Mouse (Mus musculus) left cerebral cortex, adult 18-20 months (tissue): Measurements from ENCODE around the gene D630045J12Rik. TPM values are rescaled to one million over a fixed set of nuclear protein-coding genes. Genes with fewer than 3 reads are reported as not detected.

ENCODE experiments used
- DNase-seq, 2 experiments: peaks; one replicate each; pipeline ENCODE4 v3.0.0; 2021 to 2022; ENCODE audit warnings: low spot score in 2 of 2, mixed read lengths in 1 of 2
- long read RNA-seq, 2 experiments: library from polyadenylated mRNA; stranded (forward); transcript quantifications; one replicate each; pipeline ENCODE4 v2.0.0; 2021
- total RNA-seq, 2 experiments: library from RNA; stranded (reverse); gene quantifications; 2 replicates each; pipeline ENCODE4 v1.2.3; 2021

Gene D630045J12Rik
- total RNA-seq, result 10 to 100 TPM; 38.0 to 38.3 TPM
- long read RNA-seq, experiment 1, partial matches to known transcripts, result 1 of 13 reads
- long read RNA-seq, experiment 1, other reads (novel, unspliced or antisense), result 12 of 13 reads
- long read RNA-seq, experiment 2, partial matches to known transcripts, result 1 of 5 reads
- long read RNA-seq, experiment 2, other reads (novel, unspliced or antisense), result 4 of 5 reads

DNA sequence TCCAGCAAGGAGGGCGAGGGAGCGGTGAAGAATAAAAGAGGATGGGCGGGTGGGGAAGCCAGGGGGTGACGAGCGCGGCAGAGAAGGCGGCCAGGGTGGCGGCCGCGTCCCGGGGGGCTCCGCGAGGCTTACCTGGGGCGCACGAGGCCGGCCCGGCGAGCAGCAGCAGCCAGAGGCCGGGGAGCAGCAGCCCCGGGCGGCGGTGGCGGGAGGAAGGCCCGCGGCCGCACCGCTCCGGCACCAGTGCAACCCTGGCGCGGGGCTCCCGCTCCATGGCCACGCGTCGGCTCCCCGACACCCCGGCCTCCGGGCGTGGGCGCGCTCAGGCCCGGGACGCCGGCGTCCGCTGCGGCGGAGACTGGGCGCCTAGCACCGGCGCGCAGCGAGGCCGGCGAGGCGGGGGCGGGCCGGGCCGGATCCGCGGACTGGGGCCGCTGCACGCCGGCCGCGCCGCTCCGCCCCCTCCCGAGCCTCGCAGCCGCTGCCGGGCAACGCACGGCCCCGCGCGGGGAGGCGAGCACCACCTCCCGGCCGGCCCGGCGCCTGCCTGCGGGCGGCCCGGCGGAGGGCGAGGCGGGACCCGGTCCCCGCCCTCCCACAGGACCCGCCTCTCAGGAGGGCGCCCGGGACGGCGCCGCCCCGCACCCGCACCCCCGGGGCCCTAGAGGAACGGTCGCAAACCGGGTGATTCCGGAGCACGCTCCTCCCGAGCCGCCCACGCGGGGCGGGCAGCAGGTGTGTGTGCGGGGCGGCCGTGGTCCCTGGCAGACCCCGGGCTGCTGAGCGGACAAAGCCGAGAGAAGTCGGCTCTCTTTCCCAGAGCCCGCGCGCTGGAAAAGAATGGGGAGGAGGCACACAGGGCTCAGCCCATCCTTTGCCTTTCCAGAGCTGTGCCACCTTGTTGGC is at the start of gene D630045J12Rik:
TSS of gene D630045J12Rik (minus strand) at position 274 of the 906 bp plus-strand sequence.
- peak; percentile 41 to 67 for DNase-seq

DNA sequence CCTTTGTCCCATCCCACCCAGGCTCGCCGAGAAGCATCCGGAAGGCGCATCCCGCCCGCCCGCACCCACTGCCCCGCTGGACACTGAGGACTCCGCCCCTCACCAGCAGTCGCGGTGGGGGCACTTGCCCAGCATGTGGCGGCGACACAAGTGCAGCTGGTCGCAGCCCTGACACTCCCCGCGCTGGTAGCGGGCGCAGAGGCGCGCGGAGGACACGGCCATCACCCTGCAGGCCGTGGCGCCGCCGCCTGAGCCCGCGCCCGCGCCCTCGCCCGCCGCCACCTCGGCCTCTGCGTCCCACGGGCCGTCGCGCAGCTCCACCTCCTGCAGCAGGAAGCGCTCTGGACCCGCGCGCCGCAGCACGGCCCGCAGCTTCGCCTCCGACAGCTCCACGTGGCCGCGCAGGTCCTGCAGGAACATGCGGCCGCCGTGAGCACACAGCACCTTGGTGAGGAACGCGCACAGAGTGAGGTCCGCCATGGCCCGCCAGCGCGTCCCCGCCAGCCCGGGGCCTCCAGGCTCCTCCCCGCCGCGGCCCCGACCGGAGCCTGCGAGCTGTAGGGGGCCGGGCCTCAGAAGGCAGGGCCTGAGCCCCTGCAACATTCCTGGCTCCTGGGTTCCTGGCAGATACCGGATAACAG is 45.1 kb upstream of the D630045J12Rik start, which contains the start of gene Zc3hav1l:
TSS of gene Zc3hav1l (minus strand) at position 499 of the 641 bp plus-strand sequence.
- DNase-seq, result peak; percentile 48 to 65

DNA sequence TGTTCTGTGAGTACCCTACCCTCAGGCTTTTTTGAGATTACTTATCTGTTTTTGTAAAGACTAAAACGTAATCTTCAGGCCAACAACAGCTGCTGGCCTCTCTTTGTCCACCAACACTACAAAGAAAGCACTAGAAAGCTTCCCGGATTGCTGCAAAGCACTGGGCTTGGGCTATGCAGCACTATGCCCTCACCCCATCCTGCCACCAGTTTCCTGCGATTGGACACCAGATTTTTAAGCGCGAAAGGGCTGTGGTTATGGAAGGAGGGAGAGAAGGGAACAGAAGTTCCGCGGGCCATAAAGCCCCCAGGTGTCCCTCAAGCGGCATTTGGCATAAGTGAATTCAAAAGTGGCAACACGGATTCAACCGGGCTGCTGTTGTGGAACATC is 44.4 kb upstream of the D630045J12Rik start:
- DNase-seq, result no peak

DNA sequence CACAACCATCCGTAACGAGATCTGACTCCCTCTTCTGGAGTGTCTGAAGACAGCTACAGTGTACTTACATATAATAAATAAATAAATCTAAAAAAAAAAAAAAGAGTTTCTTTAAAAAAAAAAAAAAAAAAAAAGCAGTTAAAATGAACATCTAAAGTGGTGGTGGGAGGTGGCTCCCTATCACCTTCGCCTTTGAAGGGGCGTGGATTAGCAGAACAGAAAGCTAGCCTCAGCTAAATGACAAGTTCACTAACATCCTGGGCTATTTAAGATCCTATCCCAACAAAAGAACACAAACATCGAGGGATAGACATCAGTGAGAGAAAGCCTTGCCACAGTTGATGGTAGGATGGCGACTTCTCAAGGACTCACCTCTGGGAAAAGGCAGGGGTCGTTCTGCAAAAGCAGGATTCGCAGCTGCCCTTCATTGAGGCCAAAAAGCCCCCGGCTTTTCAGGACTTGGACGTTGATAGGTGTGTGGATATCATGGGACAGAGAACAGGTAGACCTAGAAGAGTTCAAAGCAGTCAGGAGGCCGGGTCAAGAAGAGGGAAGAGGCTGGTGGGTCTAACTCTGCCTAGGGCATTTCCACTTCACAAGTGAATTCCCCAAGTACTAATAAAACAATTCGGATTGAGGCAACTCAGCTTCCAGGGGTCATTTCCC is 43.9 kb upstream of the D630045J12Rik start:
- no peak for DNase-seq

DNA sequence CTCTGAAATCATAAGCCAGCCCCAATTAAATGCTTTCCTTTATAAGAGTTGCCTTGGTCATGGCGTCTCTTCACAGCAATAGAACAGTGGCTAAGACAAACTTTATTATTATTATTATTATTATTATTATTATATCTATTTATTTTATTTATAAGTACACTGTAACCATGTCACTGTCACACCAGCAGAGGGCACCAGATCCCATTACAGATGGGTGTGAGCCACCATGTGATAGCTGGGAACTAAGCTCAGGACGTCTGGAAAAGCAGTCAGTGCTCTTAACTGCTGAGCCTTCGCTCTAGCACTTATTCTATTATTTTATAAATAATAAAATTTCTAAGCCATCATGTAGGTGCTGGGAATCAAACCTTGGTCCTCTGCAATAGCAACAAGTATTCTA is 39.9 kb upstream of the D630045J12Rik start:
- DNase-seq, result no peak

DNA sequence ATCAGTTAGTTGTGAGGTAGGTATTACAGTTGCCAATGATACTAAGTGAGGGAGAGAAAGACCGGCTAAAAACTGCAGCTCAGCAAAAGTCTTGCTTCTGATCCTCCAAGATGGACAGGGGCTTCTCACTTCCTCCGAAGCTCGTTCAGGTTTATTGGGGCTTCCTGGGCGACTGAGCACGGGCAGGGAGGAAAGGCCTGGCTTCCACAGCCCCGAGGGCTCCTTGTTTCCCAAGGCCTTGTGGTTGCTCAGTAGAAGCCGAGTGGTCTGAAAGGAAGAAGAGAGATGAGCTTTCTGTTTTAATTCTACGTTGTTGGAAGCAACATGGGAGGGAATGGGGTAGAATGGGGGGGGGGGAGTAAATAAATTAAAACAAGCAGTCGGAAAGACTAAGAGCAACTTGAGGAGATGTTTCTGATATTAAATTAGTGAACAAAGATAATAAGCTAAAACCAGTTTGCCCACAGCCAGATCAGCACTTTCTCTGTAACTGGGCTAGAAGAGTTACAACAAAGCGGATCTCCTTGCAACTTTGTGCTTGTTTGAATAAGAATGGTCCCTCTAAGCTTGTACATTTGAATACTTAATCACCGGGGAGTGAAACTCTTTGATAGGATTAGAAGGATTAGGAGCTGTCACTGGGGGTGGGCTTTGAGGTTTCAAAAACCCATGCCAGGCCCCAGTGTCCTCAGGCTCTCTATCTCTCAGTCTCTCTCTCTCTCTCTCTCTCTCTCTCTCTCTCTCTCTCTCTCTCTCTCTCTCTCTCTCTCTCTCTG is 39.2 kb upstream of the D630045J12Rik start:
- no peak for DNase-seq

DNA sequence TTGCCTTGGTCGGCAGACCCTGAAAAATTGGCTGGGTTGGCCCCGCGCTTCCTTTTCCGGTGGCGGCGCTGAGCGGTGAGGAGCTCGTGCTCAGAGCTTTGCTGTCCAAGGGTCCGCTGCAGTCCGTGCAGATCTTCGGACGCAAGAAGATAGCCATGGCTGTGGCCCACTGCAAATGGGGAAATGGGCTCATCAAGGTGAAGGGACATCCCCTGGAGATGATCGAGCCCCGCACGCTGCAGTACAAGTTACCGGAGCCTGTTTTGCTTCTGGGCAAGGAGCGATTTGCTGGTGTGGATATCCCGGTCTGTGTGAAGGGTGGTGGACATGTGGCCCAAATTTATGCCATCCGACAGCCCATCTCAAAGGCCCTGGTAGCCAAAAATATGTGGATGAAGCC is 30.6 kb upstream of the D630045J12Rik start:
- no peak for DNase-seq

DNA sequence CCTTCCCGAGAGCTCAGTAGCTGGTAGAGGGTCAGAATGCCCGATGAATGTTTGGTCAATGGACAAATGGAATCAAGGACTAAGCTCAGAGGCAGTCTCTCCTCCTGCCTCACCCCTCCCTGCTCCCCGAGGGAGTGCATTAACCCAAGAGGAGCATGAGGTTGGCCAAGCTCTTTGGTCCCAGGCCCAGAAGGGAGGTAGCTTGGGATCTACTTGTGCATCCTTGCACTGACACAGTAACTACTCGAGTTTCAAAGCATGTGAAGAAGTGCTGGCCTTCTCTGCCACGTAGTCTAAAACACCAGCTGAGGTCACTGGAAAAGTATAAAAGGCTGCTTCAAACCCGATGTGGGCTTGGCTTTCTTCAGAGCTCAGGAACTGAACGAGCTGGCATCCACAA is 10.7 kb upstream of the D630045J12Rik start:
- DNase-seq, result no peak

DNA sequence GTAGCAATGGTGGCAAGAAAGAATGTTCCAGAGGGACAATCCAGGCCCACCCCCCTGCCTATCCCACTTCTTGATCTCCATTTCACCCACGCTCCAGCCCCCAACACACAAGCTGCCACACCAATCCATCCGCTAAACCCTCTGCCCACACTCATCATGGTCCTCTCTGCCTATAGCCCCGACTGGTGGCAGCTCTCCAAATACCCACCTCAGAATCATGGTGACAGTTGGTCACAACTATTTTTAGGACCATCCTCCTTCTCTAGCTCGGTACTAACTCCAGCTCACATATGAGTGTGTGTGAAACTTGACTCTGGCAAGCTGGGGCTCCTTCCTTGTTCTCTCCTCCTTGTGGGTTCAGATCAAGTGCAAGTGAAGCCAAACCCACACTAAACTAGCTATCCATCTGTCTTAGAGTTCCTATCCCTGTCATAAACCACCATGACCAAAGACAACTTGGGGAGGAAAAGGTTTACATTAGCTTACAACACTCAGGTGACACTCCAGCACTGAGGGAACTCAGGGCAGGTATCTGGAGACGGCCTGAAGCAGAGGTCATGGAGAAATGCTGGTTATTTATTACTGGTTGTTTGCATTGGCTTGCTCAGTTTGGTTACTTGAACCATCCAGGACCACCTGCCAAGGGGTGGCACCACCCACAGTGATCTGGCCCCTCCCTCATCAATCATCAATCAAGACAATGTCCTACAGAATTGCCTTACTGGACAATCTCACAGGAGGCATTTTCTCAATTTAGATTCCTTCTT is 9.8 kb upstream of the D630045J12Rik start:
- DNase-seq, result peak; percentile 81 to 84

DNA sequence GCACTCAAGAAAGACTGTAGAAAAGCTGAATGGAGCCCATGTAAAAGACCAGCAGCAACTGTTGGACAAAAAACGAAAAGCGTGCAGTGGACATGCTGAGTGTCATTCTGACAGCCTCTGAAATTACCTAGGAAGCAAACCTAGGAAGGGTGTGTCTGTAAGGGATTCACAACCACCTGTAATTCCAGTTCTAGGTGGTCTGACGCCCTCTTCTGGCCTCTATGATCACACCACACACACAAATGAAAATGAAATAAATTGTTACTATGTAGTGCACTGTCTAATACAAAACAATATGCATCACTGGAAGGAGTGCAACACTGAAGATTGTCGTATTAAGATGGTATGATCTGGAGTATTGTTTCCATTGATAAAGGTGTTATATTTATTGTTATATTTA is 8.1 kb upstream of the D630045J12Rik start:
- no peak for DNase-seq

DNA sequence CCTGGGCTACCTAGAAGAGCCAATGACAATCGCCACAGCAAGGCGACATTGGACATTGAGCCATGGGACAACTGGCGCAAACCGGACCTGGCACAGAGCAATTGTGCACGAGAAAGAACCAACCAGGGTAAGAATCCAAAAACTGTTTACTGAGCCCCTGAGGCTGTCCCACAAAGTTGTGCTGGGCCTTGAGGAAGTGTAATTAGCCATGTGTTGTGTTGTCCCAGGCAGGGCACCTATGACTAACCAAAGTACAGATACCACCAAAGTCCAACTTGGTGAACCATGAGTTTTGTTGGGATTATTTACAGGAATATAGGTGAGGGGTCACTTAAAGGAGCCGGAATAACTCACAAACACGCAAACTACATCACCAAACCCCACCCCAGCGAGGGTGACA is 3.7 kb upstream of the D630045J12Rik start:
- no peak for DNase-seq

DNA sequence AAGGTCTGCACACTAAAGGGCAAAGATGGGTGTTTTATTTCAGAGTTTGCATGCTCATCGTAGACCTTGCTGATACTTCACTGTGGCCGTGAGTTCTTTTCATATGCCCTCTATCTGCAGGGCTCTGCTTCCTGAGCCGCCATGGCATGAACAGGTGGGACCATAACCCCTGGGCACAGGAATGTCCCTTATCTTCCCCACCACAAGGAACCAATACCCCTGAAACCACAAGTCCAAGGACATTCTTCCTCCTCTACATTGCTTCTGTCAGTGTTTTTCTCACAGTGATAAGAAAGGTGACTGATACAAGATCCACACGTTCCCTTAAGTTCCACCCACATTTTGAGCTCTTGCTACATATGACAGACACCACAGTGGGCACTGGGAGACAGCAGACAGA is 3.0 kb upstream of the D630045J12Rik start:
- no peak for DNase-seq

DNA sequence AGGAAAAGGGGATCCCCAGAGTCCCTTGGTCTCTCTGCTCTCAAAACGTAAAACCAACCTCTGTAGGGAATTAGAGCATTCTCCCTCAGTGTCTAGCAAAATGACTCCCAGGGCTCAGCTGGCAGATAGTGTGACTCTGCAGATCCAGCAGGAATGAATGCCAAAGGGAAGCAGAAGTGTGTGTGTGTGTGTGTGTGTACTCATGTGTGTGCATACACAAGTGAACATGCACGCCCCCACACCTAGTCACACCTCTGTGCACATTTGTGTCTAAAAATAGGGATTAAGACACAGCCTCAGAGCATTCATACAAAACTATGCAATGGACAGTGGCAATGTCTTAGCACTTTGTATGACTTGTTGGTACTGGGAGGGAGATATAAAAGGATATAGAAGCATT is 2.0 kb upstream of the D630045J12Rik start:
- no peak for DNase-seq

DNA sequence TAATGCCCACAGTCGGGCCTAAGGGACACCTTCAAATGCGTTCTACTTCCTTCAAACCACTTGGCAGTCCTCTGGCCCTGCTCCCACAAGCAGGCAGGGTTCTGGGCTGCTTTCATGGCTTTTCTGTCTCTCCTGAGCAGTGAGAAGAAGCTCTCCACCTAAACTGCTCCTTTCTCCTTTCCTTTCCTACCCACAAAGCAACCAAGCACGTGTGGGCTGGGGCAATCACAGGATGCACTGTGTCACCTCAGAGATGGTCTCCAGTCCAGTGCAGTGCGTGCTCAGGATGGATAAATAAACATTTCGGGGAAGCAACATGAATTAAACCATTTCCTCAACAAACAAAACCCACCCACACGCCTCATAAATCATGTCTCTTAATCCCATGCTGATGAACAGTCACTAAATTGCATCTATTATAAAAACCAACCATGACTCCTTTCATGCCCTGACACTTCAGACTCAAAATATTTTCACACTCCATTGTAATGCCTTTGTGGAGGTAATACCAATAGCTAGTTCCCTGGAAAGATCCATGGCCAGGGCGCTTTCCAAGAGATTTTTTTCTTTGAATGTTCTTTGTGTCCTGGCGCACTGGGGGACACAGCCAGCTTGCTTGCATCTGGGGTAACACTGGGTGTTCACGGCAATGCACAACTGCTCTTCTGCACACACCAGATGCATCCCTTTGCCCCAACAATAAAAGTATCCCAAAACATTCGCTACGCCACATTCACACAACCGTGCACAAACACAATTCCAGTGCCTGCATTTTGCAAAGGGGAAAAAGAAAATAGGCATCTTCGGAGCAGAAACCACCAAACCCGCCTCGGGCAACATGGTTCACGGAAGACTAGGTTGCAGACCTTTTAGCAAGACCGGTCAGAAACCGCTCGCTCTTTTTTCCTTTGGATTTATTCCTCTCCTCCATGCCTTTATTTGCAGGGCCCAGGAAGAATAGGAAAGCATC is 758 bp downstream of the D630045J12Rik start:
- DNase-seq, result no peak

DNA sequence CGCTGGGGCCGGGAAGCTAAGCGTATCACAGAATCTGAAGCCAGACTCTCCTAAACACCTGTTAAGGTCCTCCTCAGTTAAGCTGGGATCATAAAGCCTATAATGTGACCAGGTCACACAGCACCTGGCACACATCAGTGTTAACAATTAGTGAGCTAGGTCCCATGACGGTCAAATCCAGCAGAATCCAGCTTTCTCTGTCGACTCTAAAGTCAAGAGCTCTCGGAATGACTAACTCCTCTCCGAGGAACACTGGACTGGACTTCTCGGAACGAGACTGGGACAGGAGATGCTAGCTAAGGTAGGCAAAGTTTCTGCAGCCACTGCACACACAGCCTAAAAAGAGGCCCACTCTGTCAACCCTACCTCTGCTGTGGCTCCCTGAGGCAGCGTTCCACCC is 1.7 kb downstream of the D630045J12Rik start:
- DNase-seq, result no peak

DNA sequence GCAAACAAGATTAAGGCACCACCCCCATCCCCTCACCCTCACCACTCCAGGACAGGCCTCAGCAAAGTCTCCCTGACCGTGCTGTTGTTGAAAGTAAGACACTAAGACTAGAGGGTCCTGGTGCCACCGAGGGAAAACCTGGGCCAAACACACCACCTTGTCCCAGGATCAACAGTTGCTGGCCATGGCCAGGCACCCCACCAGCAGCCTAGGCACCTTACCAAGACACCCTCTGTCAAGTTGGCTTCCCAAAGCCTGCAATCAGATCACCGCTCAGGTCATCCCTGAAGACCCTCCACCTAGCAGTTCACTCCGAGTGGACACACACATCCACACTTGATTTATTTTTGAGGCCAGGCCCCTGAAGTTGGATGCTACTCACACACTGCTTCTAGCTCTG is 2.3 kb downstream of the D630045J12Rik start:
- no peak for DNase-seq

DNA sequence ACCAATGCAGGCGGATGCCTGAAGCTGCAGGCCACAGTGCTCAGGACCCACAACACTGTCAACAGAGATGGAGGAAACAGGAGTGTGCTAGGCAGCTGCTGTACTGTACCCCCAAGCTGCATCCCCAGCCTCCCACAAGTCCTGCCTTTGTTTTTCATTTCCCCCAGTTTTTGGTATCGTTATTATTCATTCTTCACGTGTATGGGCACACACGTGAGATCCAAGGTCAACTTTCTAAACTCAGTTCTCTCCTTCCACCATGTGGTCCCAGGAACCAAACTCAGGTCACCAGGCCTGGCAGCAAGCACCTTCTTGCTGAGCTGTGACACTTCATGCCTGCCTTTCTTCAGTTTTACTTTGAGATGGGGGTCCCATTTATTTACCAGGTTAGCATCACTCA is 6.4 kb downstream of the D630045J12Rik start:
- DNase-seq, result no peak

DNA sequence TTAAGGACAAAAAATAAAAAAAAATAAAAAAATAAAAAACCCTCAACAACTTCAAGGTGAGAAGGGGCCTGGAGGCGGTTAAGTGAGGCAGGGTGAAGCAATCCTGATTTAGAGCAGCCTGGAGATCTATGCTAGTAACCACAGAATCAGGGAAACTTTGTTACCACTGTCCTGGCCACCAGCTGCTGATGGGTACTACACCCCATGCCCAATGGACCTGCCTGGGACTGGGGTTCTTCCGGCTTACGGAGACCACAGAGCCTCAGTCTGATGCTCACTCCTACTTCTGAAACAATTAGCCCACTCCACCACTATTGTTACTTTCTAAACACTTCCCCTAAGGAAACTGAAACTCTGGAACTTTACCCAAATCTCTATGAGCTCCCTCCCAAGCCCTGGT is 9.0 kb downstream of the D630045J12Rik start:
- DNase-seq, result no peak

DNA sequence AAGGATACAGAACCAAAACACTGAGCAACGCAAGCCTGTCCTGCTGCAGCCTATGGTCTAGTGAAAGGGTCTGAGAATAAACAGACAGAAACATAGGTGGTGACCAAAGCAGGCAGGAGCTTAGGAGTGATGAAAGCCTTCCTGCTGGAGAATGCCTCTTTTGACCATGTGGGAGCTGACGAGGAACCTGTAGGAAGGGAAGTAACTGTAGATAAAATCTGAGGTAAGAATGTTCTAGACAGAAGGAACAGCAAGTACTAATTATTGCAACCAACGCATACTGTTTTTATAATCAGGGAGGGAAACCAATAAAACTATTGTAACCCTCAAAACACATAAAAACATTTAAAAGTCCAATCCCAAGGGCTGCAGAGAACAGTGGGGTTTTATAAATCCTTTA is 9.6 kb downstream of the D630045J12Rik start:
- DNase-seq, result no peak
